Mouse (Mus musculus) right cerebral cortex, postnatal 25 days (tissue): ENCODE measurements around the gene Ubl3.
A peak's percentile ranks its signal among the peaks of the same experiment; 100 is the strongest.

Experiments used
- DNase-seq: peaks from one replicate; pipeline ENCODE4 v3.0.0; 2022

Gene Ubl3

DNA sequence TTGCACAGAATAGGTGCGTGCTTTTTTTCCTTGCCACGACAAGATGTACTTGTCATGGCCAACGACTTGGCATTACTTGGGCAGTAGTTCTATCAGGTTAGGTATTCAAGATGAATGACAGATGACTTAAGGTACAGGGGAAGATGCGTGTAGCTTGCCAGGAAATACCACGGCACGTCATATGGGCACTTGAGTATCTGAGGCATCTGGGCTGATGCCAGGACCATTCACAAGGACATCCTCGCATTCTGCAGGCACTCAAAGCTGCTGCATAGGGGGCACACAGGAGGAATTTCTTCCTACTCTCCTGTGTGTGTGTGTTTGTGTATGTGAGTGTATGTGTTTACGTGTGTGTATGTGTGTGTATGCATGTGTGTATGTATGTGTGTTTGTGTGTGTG lies 9.6 kb upstream of the Ubl3 start:
- no peak for DNase-seq

GRCm38 (mm10) chr5:148559261-148559958 lies 6.8 kb upstream of the Ubl3 start:
- no peak for DNase-seq

- no peak for DNase-seq
Observed at GRCm38 (mm10) chr5:148558472-148558871, 5.9 kb upstream of the Ubl3 start.

DNA sequence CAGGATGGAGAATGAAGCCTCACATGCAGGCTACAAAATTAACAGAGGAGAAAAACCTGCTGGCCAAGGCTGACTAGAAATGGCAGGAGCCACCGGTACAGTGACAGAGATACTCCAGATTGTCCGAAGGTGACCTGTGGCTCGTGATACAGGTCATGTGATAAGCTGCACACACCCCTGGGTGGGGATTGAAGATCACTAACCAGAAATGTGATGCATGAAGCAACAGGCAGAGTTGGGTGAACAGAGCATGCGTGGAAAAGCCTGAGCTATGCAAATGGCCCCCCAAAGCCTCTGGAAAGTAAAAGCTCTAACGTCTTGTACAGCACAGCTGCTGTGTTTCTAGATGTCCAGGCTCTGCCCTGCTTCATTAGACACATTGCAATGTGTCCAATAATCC lies 3.9 kb upstream of the Ubl3 start:
- DNase-seq = no peak

GRCm38 (mm10) chr5:148555156-148555555 lies 2.6 kb upstream of the Ubl3 start:
- DNase-seq = no peak

GRCm38 (mm10) chr5:148554701-148555100 lies 2.1 kb upstream of the Ubl3 start:
- DNase-seq = no peak

- DNase-seq = no peak
Observed at GRCm38 (mm10) chr5:148554242-148554641, 1.7 kb upstream of the Ubl3 start.

- no peak for DNase-seq
Observed at GRCm38 (mm10) chr5:148553723-148554122, 1.1 kb upstream of the Ubl3 start.

DNA sequence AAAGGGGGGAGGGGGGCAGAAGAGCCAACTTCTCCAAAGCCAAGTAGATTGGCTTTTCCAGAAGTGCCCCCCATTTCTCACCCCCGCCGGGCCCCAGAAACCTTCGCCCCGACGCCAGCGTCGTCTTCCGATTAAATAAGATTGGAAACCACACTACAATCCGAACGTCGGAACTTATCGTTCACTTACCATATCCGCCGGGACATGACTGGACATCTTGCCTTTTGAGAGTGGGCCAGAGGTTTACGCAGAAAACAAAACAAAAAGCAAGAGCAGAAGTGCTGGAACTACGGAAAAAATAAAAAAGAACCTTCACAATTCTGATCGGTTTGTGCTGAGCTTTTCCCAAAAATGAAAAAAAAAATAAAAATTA lies 839 bp downstream of the Ubl3 start:
- DNase-seq = no peak

DNA sequence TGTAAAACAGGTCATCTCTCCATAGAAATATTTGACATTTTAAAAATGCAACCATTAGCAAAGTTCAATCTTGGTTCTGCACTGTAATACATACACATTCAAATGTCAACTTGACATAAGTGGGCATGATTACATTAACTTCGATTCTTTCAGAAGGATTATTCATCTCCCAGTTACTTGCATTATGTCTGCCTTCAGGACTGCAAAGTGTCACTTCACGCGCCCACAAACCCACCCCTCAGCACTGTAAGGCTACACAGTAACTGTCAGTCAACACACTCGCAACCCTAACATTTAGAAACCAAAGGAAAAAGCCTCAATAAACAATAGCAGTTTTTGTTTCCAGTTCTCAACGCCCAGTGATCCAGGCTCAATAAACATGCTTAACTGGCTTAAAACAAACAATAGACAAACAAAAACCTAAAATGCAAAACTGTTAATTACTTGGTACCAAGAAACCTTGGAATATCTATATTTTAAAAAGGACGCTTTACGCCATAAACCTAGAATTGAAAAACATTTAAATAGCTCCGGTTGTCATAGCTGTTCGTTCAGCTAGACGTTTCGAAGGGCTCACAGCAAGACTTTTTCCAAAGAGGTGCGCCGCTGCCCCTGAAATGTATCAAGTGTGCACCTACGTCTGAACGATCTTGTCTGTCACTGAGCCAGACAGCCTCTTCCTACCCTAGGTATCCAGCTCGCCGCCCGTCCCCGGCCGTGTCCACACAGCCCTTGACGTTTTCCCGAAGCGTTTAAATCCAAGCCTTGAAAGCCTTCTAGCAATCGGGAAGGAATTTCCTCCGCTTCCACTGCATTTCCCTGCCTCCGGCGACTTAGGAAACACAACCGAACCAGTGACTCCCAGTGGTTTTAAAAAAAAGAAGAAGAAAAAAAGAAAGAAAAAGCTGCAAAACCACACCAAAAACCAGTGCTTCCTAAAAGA lies 1.5 kb downstream of the Ubl3 start:
- peak; percentile 41 for DNase-seq

DNA sequence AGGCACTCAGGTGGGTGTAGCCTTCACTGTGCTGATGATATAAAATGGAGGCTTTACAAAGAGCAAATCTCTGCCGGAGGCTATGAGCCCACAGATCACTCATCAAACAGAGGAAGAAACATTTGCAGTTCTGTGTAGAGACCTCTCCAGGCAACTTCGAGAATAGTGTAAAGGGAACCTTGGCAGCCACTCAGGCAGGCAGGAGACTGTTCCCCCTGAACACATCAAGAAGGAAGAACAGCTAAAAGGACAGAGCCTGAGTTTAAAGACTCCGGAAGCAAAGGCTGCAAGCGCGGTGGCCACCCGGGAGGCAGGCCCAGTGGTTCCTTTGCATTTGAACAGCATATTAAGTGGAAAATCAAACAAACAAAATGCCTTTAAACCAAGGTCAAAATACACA lies 2.2 kb downstream of the Ubl3 start:
- DNase-seq = peak; percentile 37

DNA sequence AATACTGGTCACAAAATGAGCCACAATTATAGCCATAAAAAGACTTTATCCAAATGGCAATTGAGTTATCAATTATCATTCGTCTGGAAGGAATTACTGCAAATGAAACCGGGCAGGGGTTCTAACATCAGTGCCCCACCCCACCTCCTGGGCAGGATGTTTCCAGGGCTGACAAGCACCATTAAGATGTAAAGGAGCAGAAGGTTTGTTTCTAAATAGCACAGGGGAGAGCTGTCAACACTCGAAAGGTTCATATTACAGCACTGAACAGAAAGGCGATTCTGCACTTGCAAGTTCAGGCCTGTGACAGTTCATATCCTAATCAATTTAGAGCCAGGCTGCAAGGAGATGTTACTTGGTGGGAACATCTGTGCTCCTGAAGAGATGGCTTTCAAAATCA lies 3.3 kb downstream of the Ubl3 start:
- DNase-seq = no peak

GRCm38 (mm10) chr5:148548568-148548967 lies 4.0 kb downstream of the Ubl3 start:
- DNase-seq = no peak

GRCm38 (mm10) chr5:148547870-148548456 lies 4.6 kb downstream of the Ubl3 start:
- DNase-seq = no peak

- no peak for DNase-seq
Observed at GRCm38 (mm10) chr5:148546970-148547369, 5.6 kb downstream of the Ubl3 start.

GRCm38 (mm10) chr5:148544733-148545132 lies 7.9 kb downstream of the Ubl3 start:
- no peak for DNase-seq

DNA sequence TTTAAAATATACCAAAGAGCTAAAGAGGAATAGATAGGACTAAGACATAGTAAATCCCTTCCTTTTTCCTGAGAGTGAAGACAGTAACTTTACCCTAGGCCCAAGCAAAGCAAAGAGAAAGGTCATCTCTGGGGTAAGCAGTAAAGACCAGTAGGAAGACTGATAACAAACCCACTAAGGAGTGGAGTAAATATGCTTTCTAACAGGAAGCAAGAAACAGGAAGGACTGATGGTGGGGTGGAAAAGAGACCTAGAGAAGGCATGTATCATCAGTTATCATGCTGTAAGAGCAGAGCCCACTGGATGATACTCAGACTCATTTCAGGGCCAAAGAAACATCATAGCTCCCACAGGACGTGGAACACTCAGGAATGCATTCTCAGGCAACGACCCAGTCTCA lies 10.4 kb downstream of the Ubl3 start:
- DNase-seq = no peak

DNA sequence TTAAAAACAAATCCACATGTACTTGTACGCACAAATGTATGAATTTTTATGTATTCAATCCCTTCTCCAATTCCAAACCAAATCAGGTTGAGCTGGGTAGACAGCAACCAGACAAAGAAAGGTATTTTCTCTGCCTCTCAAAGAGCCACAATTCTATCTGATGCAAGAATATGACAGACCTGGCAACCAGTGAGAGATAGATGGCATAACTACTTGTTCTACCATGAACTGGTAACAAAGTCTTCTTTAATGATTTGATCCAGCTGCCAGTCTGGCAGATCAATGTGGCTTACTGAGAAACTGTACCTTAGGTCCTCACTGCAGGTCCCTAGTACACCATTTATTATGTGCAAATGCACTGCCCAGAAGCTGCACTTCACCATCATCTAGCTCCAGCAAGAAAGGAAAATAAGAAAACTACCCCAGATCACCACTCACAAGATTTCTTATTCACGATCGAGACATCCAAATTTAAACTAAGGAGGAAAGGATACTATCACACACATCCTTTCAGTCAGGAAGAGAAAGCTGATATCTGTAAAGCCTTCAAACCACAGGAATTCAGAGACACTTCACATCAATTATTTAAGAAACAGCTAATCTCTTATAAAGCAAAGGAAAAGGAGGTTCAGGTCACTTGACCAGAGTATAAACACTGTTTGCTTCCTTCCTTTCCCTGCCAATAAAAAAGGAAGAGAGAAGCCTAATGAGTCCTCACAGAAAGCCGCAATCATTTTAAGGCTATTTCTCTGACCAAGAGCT lies 16.7 kb downstream of the Ubl3 start:
- DNase-seq = no peak

DNA sequence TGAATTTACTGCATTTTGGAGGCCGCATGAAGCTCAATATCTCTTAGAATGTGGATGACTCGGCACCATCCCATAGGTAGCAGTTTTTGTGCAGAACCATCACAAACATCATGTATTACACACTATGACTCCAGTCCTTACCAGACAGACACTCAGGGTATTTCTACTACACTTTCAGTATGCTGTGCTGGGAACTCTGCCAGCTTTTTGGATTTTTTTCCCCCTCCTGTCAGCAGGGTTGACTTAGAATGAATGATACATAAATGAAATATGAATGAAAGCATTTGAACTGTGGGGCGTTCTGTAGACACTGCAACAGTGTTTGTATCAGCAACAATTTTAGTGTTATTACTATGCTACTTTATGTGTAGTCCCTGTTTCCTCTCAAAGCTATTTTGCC lies 17.9 kb downstream of the Ubl3 start:
- no peak for DNase-seq

GRCm38 (mm10) chr5:148533924-148534323 lies 18.7 kb downstream of the Ubl3 start:
- DNase-seq = no peak

DNA sequence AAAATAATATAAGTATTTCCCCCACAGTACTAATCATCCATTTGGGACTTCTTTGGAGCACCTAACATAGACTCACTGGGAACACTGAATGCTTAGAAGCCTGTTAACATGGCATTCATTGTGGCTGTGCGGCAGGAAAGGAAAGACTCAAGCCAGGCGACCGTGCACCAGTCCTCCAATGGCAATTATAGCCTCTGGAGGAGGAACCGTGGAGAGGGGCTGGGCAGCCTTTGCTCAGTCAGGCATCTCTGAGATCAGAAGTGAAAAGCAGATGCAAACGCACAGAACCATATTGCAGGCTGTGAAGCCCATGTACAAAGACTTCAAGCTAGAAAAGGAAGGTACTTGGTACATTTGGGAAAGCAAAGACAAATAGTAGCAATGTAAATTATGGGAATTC lies 20.4 kb downstream of the Ubl3 start:
- DNase-seq = no peak

DNA sequence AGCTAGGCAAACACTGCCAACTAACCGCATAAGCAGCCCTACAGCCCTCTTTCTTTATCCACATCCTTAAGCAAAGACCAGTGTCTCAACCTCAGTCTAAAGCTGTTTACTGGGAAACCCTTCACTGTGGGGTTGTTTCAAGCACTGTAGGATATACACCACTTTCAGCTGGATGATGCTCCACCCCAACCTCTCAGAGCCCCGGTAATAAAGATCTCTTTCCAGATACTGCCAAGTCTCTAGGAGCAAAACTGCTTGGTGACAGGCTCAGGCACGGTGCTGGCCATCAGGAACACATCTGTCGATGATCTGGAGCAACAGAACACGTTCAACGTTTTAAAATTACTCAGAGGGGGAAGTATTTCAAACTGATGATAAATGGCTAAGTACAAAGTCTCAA lies 25.0 kb downstream of the Ubl3 start:
- no peak for DNase-seq

- no peak for DNase-seq
Observed at GRCm38 (mm10) chr5:148526631-148527030, 26.0 kb downstream of the Ubl3 start.
